Mouse (Mus musculus) erythroblast, embryonic 14.5 days (primary cell): ENCODE data around the gene Lrg1.

ENCODE experiments used
- GATA1 ChIP-seq: IDR thresholded peaks from 2 replicates; pipeline ENCODE4 v1.6.1; 2012; ENCODE audit warnings: low read length, inconsistent platforms, mixed read lengths
- TAL1 ChIP-seq: IDR thresholded peaks from 3 replicates; pipeline ENCODE4 v1.6.1; 2012; ENCODE audit warnings: low read length, inconsistent platforms, mixed read lengths

DNA sequence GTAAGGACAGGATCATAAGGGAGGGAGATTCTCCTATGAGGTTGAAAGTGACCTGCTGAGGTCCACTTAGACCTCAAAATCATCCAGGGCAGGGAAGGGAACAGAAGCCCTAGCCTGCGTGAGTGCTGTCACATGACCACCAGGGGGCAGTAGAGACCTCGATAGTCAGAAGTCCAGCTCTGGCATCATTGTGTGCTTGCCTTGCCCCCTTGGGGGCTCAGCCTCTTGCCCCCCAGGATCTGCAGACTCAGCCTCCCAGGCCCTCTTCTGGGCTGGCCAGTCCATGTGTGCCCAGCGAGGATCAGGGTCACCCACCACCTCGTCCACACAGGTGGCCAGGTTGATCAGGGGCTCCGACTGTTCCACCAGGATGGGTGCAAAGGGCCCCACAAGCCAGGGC, 9.9 kb downstream of the Lrg1 start:
- no peak for TF ChIP-seq GATA1
- no peak for TF ChIP-seq TAL1
